Mouse (Mus musculus) common myeloid progenitor, adult 5-6 weeks (primary cell): ENCODE data around the gene C2cd4a. TPM values are rescaled to one million over a fixed set of nuclear protein-coding genes. Genes with fewer than 3 reads are reported as not detected.
A peak's percentile ranks its signal among the peaks of the same experiment; 100 is the strongest.

Source experiments
- ATAC-seq: replicated peaks from 2 replicates; pipeline ENCODE4 v1.8.0; 2016; ENCODE audit warnings: low read depth, mild to moderate bottlenecking, moderate TSS enrichment, inconsistent platforms; ENCODE audit not compliant: poor library complexity, severe bottlenecking
- total RNA-seq: library from RNA; stranded (forward); fragments of 200-1000, 187-1606 nt; gene quantifications from 2 replicates; pipeline ENCODE4 v1.2.3, GENCODE M21; 2017

C2cd4a gene
- total RNA-seq, 1 experiment from 2014 or later = not detected

DNA sequence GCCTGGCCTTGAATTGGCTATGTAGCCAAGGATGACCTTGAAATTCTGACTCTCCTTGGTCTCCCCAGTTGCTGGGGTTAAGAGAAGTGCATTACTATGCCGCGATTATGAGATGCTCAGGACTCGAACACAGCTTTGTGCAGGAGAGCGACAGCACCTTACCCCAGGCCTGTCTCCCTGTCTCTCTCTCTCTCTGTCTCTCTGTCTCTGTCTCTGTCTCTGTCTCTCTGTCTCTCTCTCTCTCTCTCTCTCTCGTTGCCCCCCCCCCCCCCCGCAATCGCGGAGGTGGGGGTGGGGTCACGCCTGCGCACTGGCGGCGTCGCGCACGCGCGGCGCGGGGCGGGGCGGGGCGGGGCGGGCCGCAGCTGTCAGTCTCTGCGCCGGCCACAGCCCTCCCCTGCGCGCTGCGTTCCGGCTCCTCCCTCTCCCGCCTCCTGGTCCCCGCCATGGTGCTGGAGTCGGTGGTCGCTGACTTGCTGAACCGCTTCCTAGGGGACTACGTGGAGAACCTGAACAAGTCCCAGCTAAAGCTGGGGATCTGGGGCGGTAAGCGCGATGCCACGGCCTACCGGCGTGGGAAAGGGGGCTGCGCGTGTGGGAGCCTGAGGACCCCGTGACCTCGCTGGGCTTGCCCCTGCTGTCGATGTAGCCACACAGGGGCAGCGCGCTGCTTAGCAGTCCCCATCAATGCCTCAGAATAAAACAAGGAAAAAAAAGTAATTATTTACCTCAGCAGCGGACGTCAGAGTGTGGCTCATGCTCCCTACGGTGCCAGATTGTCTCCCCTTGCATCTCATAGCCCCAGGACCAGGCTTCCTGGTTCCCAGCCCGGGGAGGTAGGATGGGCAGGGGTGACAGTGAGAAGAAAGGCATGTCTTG, 8.1 kb upstream of the C2cd4a start, which contains the start of gene Vps13c:
TSS of gene Vps13c (plus strand) at position 416 of the 879 bp plus-strand sequence.
- peak; percentile 87 for ATAC-seq

DNA sequence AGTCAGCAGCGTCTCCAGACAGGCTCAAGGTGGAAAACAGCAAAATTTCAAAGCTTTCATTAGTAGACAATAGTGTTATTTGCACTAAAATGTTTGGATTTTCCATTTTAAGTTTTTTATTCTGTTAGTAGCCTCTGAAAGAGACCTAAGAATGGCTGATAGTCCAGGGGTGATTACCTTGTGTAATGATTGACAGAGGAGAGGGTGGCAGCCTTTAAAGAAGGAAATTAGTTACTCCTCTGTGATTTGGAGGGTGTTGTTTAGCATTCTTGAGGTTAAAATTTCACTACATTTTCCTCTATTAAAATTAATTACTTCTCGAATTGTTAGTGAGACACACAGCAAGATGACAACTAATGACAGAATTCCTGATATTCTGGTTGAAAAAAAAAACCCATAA, 5.2 kb upstream of the C2cd4a start:
- no peak for ATAC-seq

DNA sequence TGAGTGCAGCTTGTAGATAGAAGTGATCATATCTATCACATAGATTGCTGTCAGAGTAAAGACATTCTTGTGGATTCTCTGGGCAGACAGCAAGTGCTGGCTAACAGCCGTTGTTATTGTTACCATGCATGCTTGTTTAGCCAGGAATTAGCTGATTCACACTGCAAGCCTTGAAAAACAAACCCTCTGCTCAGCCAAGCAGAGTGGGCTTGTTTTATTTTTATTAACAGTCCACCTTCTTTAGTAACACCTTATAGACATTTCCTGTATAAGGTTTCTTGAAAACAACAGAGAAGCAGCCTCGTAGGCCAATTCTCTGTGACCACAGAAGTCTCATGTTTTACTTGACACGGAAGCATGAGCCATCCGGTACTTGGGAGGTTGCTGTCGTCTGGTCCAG, 2.4 kb upstream of the C2cd4a start:
- no peak for ATAC-seq

DNA sequence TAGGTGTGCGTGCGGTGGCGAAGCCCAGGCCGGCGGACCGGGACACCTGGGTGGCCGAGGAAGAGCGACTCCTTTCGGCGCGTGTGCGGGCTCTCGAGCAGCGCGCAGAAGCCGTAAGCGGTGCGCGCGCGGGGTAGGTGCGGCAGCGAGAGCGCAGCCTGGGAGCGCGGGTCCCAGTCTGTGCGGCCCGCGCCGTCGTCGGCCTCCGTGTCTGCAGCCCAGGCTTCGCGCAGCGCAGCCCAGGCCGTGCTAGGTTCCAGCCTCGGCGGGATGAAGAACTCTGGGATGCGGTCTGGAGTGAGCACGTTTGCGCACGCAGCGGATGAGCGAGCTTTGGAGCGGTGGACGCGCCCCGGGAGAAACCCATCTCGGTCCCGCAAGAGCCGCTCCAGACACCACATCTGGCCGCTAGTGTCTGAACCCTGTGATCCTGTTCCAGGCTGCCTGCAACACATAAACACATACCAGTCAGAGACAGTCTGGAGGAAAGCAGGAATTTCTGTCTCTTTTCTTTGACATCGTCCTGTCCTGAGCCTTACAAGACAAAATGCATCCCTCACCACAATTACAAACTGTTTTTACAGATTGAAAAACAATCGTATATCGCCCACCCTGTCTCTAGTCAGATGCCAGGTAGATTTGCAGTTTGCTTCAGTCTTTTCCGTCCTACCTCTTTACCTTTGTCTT, 628 bp downstream of the C2cd4a start:
- ATAC-seq = no peak

DNA sequence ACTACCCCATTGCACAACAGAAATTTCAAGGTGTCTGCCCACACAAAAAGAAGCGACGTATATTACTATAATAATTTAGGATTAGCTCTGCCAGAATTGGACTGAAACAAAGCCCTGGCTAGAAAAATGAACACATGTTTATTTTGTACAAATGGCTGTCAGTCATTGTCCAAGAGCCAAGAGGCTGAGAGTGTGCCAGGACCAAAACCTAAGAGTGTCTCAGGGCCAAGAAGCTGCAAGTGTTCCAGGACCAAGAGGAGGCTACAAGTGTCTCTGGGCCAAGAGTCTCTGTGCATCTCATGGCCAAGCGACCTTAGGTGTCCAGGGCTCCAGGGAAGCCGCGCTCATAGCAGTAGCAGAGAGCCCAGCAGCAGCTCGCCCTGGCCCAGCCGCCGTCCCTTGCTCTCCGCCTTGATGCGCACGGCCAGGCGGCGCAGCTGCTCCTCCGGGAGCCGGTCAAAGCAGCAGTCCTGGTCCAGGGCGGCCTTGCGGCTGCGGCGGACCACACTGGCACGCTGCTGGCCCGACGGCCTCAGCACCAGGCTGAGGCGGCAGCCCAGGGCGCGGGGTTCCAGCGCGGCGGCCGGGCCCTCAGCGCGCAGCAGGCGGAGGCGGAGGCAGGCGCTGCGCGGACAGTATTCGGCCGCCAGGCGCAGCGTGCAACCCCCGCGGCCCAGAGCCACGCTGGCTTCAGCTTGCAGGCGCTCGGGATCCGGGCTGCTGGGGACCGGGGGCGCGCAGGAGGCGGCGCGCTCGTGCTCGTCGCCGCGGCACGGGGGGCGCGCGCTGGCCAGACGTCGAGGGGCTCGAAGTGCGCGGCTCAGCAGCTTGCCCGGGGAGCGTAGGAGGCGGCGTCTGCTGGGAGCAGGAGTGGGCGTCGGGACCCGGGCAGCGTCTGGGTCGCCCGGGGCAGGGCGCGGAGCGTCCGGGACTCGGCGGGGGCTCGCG, 1.4 kb downstream of the C2cd4a start:
- ATAC-seq = 0 out of 2 replicates have a peak, but pooled peaks have one; percentile 32

DNA sequence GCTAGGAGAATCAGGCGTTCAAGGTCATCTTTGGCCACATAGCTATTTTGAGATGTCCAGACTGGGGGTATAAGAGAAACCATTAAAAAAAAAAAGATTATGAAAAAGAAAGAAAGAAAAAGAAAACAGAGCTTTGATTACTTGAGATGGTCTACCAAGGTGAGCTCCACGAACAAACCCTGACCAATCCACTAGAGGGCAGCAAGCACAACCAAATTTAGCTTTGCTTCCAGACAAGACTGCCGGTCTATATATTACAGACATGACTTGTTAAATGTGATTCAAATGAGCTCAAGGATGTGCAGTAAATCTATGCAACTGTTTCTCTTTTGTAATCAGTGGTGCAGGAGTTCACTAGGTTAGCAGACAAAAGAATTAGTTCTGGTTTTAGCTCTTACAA, 3.9 kb downstream of the C2cd4a start:
- ATAC-seq = peak; percentile 63; the same call in 1 of the 2 replicates

DNA sequence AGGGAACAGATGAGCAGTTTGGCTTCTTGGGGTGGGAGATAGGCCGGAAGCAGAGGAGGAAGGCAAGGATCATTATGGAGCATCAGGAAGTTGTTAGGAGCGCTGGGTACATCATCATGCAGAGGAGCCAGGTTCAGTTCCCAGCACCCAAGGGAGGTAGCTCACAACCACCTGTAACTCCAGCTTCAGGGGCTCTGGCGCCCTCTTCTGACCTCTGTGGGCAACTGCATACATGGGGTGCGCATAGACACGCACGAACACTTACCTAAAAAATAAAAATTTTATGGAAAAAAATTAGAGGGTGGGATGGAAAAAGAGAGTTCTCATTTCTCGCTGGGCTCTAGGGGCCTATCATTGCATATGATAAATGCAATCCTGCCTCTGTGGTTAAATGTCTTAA, 6.6 kb downstream of the C2cd4a start:
- no peak for ATAC-seq

DNA sequence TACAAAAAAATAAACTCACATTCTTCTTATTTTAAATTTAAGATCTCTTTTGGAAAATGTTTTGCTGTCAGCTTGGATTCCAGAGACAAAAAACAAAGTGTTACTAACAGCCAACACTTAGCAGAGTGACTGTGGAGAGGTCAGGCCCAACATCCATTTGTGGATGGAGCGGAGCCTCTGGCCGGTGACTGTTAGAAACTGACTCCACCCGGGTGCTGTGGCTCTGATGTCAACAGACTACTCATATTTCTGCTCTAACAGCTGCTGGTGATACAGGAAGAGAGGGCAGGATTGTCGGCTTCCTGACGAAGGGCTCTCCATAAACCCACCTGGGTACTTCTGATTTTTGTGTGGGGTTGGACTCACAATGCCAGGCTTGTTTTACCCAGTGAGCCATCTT, 9.0 kb downstream of the C2cd4a start:
- ATAC-seq = no peak

DNA sequence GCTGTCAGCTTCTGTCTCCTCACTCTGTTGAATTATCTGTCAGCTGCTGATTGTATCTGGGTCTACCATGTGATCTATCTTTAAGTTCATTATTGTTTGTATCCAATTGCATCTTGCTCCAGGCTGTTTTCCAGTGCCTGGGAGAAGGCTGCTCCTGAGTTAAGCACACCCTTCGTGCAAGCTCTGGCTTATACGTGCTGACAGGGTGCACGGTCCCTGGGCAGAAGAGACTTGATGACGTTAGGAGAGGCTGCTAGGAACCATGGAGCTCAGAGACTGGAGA, 13.5 kb downstream of the C2cd4a start:
- ATAC-seq = no peak

DNA sequence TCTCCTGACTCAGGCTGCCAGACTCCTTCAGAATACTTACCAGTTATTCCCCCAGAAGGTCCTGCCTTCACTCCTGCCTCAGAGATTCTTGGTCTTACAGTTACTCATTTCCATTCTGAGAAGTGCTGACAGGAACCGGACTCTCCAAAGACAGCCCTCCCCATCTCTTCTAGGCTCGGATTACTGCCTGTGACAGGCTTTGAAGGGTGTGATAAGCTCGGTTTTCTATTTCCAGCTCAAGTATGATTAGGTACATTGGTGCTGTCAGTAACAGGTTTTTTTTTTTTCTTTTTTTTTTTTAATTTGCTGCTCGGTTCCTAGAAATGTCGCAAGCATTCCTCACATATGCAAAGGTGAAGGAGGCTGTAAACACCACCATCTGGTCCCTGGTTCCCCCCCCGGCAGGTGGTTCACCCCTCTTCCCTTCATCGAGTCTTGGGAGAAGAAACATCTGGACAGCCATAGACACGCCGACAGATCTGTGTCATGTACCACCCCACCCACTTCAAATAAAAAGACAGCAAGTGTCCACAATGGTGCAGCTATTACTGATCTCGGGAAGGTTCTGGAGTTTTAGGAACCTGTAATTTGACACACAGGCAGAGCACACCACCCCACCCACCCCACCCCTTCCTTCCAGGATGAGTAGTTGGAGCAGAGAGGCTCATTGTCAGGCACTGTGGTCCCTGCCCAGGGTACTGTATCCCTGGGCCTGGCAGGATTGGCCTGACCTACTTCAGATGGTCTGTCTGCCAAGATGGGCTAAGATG, 14.0 kb downstream of the C2cd4a start:
- ATAC-seq = no peak

DNA sequence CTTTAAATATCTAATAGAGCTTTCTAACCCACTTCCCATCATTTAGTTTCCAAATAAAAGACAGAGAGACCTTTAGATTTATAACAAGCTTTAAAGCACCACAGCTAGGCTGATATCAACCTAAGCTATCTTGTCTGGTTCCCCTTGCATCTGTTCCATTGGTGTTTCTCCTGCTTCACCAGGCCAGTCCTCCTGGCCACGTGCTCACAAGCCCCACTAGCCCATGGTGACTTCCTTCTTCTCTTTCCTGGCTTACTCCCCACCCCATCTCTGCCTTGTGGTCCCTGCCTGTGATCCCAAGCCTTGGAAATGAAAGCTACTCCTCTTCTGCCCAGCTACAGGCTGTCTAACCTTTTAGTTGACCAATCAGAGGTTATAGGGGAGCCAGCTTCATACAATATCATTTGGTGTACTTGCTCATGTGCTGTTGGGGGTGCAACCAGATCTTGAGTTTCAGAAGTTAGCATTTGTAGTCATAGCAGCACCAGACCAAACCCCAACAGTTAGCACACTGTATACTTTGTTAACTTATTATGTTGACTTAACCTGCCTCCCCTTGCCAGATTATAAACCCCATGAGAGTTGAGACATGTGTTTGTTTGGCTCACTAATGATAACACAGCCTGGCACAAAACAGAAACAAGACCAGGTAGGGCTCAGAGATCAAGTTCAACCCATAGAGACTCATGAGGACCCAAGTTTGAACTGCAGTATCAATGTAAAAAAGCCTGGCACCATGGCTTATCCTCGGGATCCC, 15.8 kb downstream of the C2cd4a start:
- no peak for ATAC-seq

DNA sequence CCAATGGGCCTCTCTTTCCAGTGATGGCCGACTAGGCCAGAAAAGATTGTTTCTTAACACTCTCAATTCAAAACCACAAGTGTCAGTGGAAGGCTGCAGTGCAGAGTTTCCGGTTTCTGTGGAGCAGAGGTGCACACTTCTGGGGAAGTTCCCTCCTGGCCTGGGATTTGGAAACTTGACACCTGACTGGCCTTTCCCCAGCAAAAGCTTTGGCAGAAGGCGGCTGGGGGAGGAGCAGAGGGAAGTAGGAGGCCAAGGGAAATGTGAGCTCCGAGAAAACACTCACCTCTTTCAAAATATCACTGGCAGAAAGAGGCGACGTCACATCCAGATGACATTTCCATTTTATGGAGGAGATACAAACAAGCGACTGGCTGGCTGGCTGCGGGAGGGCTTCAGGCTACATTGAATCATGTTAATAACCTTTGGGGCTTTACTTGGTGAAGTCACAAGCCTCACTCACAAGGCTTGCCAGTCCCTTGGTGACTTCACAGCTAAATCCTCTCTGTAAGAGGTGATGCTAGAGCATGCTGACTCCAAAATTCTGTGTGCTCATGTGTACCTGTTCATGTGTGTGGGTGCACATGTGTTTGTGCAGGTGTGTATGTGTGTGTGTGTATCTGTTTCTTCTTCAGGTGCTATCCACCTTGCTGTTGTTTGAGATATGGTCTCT, 18.3 kb downstream of the C2cd4a start:
- ATAC-seq = peak; percentile 77

DNA sequence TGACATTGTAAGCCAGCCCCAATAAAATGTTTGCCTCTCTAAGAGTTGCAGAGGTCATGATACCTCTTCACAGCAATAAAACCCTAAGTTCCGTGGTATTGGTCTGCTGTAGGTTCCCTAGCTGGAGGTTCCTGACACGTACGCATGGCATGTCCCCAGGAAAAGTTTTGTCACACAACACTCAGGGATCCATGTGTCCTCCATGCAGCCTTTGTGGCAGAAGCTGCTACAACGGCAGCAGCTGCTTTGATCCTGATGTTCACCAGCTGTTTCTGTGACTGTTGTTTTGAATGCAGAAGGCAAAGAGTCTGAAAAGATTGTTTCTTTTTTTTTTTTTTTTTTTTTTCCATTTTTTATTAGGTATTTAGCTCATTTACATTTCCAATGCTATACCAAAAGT, 19.0 kb downstream of the C2cd4a start:
- ATAC-seq = no peak

DNA sequence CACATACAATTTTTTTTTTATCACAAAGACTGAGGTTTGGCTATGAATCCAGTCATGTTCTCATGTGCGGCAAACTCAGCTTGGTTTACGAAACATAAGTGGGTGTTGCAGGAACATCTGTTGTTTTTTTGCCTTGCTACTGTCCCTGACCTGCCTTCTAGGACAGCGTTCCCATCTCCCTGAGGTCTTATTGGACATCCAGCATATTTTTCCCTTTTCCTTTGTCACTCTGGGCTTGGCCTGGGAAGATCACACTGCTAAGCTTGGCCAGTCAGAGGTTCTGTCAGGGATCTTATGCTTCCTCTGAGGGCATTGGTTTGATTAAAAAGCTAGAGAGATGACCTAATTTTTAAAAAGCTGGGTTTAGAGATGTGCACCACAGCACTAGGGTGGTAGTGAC, 21.0 kb downstream of the C2cd4a start:
- ATAC-seq = no peak

DNA sequence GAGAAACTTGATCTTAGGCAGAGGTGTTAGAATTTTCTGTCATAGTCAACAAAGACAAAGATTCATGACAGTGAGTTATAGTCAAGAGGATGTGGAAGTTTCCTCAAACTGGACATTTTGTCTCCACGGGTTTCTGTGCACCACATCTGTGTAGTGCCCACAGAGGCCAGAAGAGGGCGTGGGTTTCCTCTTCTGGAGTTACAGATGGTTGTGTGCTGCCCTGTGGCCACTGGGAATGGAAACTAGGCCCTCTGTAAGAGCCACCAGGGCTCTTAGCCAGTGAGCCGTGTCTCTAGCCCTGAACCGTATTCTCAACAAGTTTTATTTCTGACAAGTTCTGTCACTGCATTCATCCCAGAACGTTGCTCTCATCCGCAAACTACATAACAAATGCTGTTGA, 21.6 kb downstream of the C2cd4a start:
- ATAC-seq = no peak

DNA sequence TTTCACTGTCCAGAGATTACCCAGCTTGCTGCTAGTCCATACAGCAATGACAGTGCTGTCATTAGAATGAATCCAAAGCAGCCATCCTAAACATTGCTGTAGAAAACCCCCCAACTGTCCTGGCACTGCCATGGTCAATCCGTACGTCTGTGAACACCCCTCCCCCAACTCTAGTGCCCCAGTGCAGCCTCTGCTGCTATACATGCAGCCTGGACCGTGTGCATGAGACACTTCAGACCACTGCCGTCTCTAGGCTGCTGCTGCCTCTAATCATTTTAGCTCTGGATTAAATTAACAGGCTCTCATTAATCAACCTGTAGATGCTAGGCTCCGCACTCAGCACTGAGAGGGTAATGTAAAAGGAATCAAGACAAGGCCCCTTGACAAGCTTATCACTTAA, 25.1 kb downstream of the C2cd4a start:
- no peak for ATAC-seq

DNA sequence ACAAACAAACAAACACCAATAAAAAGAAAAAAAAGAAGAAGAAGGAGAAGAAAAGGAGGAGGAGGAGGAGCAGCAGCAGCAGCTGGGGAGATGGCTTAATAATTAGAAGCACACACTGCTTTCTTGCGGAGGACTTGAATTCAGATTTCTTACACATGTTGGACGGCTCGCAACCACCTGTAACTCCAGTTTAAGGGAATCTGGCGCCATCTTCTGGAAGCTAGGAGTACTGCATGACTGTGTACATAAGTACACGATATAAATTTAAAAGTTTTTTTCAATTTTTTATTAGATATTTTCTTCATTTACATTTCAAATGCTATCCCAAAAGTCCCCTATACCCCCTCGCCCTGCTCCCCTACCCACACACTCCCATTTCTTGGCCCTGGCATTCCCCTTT, 29.9 kb downstream of the C2cd4a start:
- ATAC-seq = peak; percentile 65; the same call in 1 of the 2 replicates

DNA sequence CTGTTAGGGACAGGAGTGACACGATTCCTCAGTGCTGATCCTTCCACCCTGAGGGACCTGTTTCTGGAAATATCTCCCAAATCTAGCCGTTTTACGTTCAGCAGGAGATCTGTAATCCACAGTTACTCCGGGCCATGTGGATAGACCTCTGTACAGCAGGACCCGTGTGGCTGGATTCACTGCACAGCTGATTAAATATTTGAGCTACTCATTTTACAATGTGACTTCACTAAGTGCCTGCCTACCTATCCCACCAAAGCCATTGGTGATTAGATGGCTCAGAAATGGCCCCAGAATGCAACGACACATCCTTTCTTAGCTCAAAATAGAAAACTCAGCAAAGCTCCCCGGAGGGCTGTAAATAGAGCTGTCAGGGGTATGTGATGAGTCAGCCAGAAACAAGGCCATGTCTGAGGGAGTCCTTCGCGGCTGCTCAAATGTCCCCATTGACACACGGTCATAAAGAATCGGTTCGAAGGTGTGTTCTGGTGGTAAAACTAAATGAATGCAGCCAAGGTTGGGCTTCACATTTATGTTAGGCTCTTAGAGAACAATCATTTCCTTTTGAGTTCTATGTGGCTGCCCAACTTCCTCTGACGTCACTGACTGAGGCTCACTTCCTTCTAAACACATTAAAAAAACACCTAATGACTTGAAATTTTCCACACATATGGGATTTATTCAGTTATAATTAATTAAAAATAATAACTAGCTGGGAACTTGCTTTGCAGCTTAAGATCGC, 32.9 kb downstream of the C2cd4a start:
- peak; percentile 47; the same call in 1 of the 2 replicates for ATAC-seq
